Mouse (Mus musculus) testis, adult 2 months (tissue): ENCODE results near the gene Mov10l1.

Source experiments
- CTCF ChIP-seq: fragments of 200-500 bp; IDR thresholded peaks from 2 replicates; pipeline ENCODE4 v1.5.1; 2012; ENCODE audit warnings: low read depth, mild to moderate bottlenecking, inconsistent platforms, low read length, moderate library complexity; ENCODE audit not compliant: control insufficient read depth, insufficient read depth, insufficient replicate concordance
- POLR2A ChIP-seq: fragments of 200-500 bp; IDR thresholded peaks from 2 replicates; pipeline ENCODE4 v1.6.1; 2012; ENCODE audit warnings: low read depth, mild to moderate bottlenecking, inconsistent platforms, low read length, moderate library complexity; ENCODE audit not compliant: control insufficient read depth

DNA sequence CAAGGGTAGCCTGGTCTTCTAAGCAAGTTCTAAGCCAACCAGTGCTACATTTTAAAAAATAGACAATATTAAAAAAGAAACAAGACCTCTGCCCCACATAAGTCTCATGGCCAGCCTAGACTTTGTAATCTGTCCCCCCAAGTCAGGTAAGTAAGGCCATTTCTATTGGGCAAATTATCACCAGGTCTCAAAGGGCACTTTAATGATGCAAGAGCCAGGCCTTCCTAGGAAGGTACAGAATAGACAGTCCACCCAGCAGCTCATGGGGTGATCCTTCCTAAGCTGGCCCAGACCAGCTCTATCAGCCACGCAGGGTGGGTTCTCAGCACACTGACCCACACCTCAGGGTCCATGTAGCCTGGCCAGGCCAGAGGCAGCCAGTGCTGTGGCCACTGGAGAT lies 101.2 kb downstream of the Mov10l1 start:
- no peak for TF ChIP-seq CTCF
- no peak for TF ChIP-seq POLR2A
